Mouse (Mus musculus): ENCODE measurements at regions not wholly inside any gene's neighbourhood (a gene's known extent, or its start where the extent isn't known, plus 50 kb on each side); places are given as distances from the start of the nearest gene placed in this dataset.
A peak's percentile ranks its signal among the peaks of the same experiment; 100 is the strongest.

- Histone ChIP-seq H3K4me3 (no peak overlapping the region), H3K4me2 (no peak overlapping the region), H3K9ac (no peak overlapping the region), H3K4me1 (replicated peaks) (no peaks in the 10 kb centered on the region), H3K27me3 (no peaks in the 10 kb centered on the region), H3K27ac (replicated peaks) (no peak overlapping the region), H3K36me3 (no peaks in the 10 kb centered on the region), H3K9me3 (no peaks in the 10 kb centered on the region)
- no peak for ATAC-seq (ENCODE audit: low FRiP score, low read depth)
- 89% methylated on average over 14 of the region's 14 CpGs for WGBS
Measured at GRCm38 (mm10) chr9:13905086-13905669, 77.7 kb downstream of the Fam76b start.

- no peak overlapping the region for H3K9ac ChIP-seq
- H3K4me2 ChIP-seq, result no peak overlapping the region
- H3K9me3 ChIP-seq, result no peaks in the 10 kb centered on the region
- no peak overlapping the region for H3K4me3 ChIP-seq
- H3K4me1 ChIP-seq (replicated peaks), result no peaks in the 10 kb centered on the region
- 96% methylated on average over 6 of the region's 6 CpGs for WGBS
- no peak for ATAC-seq (ENCODE audit: low FRiP score, low read depth)
- H3K36me3 ChIP-seq, result no peaks in the 10 kb centered on the region
- H3K27ac ChIP-seq (replicated peaks), result no peak overlapping the region
- no peaks in the 10 kb centered on the region for H3K27me3 ChIP-seq
Measured at GRCm38 (mm10) chr9:13906736-13907135, 79.2 kb downstream of the Fam76b start.

- no peaks in the 10 kb centered on the region for H3K36me3 ChIP-seq
- no peak overlapping the region for H3K4me2 ChIP-seq
- H3K9ac ChIP-seq, result no peak overlapping the region
- no peak for ATAC-seq (ENCODE audit: low FRiP score, low read depth)
- H3K4me1 ChIP-seq (replicated peaks), result no peaks in the 10 kb centered on the region
- H3K9me3 ChIP-seq, result no peaks in the 10 kb centered on the region
- H3K27ac ChIP-seq (replicated peaks), result no peak overlapping the region
- H3K4me3 ChIP-seq, result no peak overlapping the region
- WGBS, result 63% methylated on average over 3 of the region's 3 CpGs
- H3K27me3 ChIP-seq, result no peaks in the 10 kb centered on the region
Measured at GRCm38 (mm10) chr9:13909604-13910003, 82.1 kb downstream of the Fam76b start.

GRCm38 (mm10) chr9:13910091-13910490 lies 82.6 kb downstream of the Fam76b start:
- Histone ChIP-seq H3K27me3 (no peaks in the 10 kb centered on the region), H3K4me2 (no peak overlapping the region), H3K9ac (no peak overlapping the region), H3K27ac (replicated peaks) (no peak overlapping the region), H3K9me3 (no peaks in the 10 kb centered on the region), H3K36me3 (no peaks in the 10 kb centered on the region), H3K4me1 (replicated peaks) (no peaks in the 10 kb centered on the region), H3K4me3 (no peak overlapping the region)
- ATAC-seq (ENCODE audit: low FRiP score, low read depth), result no peak
- 81% methylated on average over 2 of the region's 2 CpGs for WGBS

- no peak overlapping the region for H3K27ac ChIP-seq (replicated peaks)
Measured at GRCm38 (mm10) chr9:13913459-13913858, 85.9 kb downstream of the Fam76b start.

GRCm38 (mm10) chr9:13914131-13914530 lies 86.6 kb downstream of the Fam76b start:
- Histone ChIP-seq H3K9ac (no peak overlapping the region), H3K27me3 (no peaks in the 10 kb centered on the region), H3K36me3 (no peaks in the 10 kb centered on the region), H3K4me2 (no peak overlapping the region), H3K9me3 (no peaks in the 10 kb centered on the region), H3K27ac (replicated peaks) (no peak overlapping the region), H3K4me1 (replicated peaks) (peaks cover 9% of the 10 kb centered on the region), H3K4me3 (no peak overlapping the region)
- 79% methylated on average over 9 of the region's 9 CpGs for WGBS
- ATAC-seq (ENCODE audit: low FRiP score, low read depth), result no peak

More at GRCm38 (mm10) chr9:13913459-13913858, 85.9 kb downstream of the Fam76b start:
- no peak for ATAC-seq (ENCODE audit: low FRiP score, low read depth)
- H3K4me1 ChIP-seq (replicated peaks), result 0 out of 2 replicates have a peak, but pooled peaks cover 2% of the 10 kb centered on the region
- no peaks in the 10 kb centered on the region for H3K9me3 ChIP-seq
- no peak overlapping the region for H3K9ac ChIP-seq
- no peaks in the 10 kb centered on the region for H3K36me3 ChIP-seq
- no peaks in the 10 kb centered on the region for H3K27me3 ChIP-seq
- 41% methylated on average over 3 of the region's 3 CpGs for WGBS
- no peak overlapping the region for H3K4me2 ChIP-seq
- H3K4me3 ChIP-seq, result no peak overlapping the region

- ATAC-seq (ENCODE audit: low FRiP score, low read depth), result no peak
- Histone ChIP-seq H3K4me3 (no peak overlapping the region), H3K4me1 (replicated peaks) (peaks cover 10% of the 10 kb centered on the region), H3K9ac (no peak overlapping the region), H3K27ac (replicated peaks) (no peak overlapping the region), H3K4me2 (no peak overlapping the region), H3K9me3 (no peaks in the 10 kb centered on the region), H3K27me3 (no peaks in the 10 kb centered on the region), H3K36me3 (no peaks in the 10 kb centered on the region)
- 87% methylated on average over 3 of the region's 3 CpGs for WGBS
Measured at GRCm38 (mm10) chr9:13914847-13915246, 87.3 kb downstream of the Fam76b start.

GRCm38 (mm10) chr9:13916837-13917236 lies 89.3 kb downstream of the Fam76b start:
- H3K4me3 ChIP-seq, result no peak overlapping the region
- H3K4me2 ChIP-seq, result no peak overlapping the region
- ATAC-seq (ENCODE audit: low FRiP score, low read depth), result no peak
- no peaks in the 10 kb centered on the region for H3K36me3 ChIP-seq
- WGBS, result 88% methylated on average over 7 of the region's 7 CpGs
- no peaks in the 10 kb centered on the region for H3K27me3 ChIP-seq
- peaks cover 10% of the 10 kb centered on the region for H3K4me1 ChIP-seq (replicated peaks)
- no peak overlapping the region for H3K27ac ChIP-seq (replicated peaks)
- no peak overlapping the region for H3K9ac ChIP-seq
- H3K9me3 ChIP-seq, result no peaks in the 10 kb centered on the region

GRCm38 (mm10) chr9:13918606-13919202 lies 91.2 kb downstream of the Fam76b start:
- ATAC-seq (ENCODE audit: low FRiP score, low read depth), result peak; percentile 89
- Histone ChIP-seq H3K4me1 (replicated peaks) (peaks cover 10% of the 10 kb centered on the region), H3K9me3 (no peaks in the 10 kb centered on the region), H3K9ac (no peak overlapping the region), H3K4me3 (no peak overlapping the region), H3K27ac (replicated peaks) (no peak overlapping the region; the same call in 1 of the 2 replicates), H3K27me3 (no peaks in the 10 kb centered on the region), H3K36me3 (no peaks in the 10 kb centered on the region), H3K4me2 (no peak overlapping the region)
- 24% methylated on average over 7 of the region's 7 CpGs for WGBS

- Histone ChIP-seq H3K27ac (replicated peaks) (no peak overlapping the region), H3K4me3 (no peak overlapping the region), H3K4me1 (replicated peaks) (peaks cover 10% of the 10 kb centered on the region), H3K27me3 (no peaks in the 10 kb centered on the region), H3K9me3 (no peaks in the 10 kb centered on the region), H3K36me3 (no peaks in the 10 kb centered on the region), H3K4me2 (no peak overlapping the region), H3K9ac (no peak overlapping the region)
- 74% methylated on average over 9 of the region's 9 CpGs for WGBS
- no peak for ATAC-seq (ENCODE audit: low FRiP score, low read depth)
Measured at GRCm38 (mm10) chr9:13919739-13920410, 92.4 kb downstream of the Fam76b start.

GRCm38 (mm10) chr9:13920623-13921022 lies 93.1 kb downstream of the Fam76b start:
- H3K4me3 ChIP-seq, result no peak overlapping the region
- H3K27ac ChIP-seq (replicated peaks), result no peak overlapping the region
- no peaks in the 10 kb centered on the region for H3K9me3 ChIP-seq
- H3K27me3 ChIP-seq, result no peaks in the 10 kb centered on the region
- WGBS, result 81% methylated on average over 1 of the region's 1 CpGs
- H3K9ac ChIP-seq, result no peak overlapping the region
- no peaks in the 10 kb centered on the region for H3K36me3 ChIP-seq
- no peak for ATAC-seq (ENCODE audit: low FRiP score, low read depth)
- no peak overlapping the region for H3K4me2 ChIP-seq
- peaks cover 10% of the 10 kb centered on the region for H3K4me1 ChIP-seq (replicated peaks)

- H3K9ac ChIP-seq, result no peak overlapping the region
- no peaks in the 10 kb centered on the region for H3K36me3 ChIP-seq
- no peaks in the 10 kb centered on the region for H3K9me3 ChIP-seq
- WGBS, result 19% methylated on average over 6 of the region's 6 CpGs
- H3K4me2 ChIP-seq, result no peak overlapping the region
- ATAC-seq (ENCODE audit: low FRiP score, low read depth), result no peak; the same call in 1 of the 2 replicates
- no peaks in the 10 kb centered on the region for H3K27me3 ChIP-seq
- no peaks in the 10 kb centered on the region for H3K4me1 ChIP-seq (replicated peaks)
- H3K4me3 ChIP-seq, result no peak overlapping the region
- no peak overlapping the region for H3K27ac ChIP-seq (replicated peaks)
Measured at GRCm38 (mm10) chr9:13932001-13932508, 104.5 kb downstream of the Fam76b start.
